14 mouse cellular contexts compared by ENCODE assay signal in the genomic region with DNA sequence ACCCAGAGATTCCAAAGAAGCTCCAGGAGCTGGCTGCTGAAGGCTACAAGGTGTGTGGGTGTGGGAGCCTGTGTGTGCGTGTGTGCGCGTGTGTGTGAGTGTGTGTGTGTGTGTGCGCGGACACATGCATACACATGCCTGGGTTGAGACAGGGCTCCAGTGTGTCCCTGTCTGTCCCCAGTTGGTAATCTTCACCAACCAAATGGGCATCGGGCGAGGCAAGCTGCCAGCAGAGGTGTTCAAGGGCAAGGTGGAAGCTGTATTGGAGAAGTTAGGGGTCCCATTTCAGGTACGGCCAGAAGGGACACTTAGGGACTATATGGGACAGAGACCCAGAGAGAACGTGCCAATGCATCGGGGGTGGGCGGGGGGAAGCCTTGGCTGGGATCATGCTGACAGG. TPM values are rescaled to one million over a fixed set of nuclear protein-coding genes. Genes with fewer than 3 reads are reported as not detected.
A peak's percentile ranks its signal among the peaks of the same experiment; 100 is the strongest.
DNase-seq lines count a peak whose midpoint lies in the region; ATAC-seq lines count a peak whose summit lies in the region.
"Had no signal": no experiment of that assay in that cellular context is flagged by ENCODE, and none has a peak within 500 bp of the region (broad histone marks: within the 10 kb centered on the region; RNA-seq: fewer than 3 reads in every experiment).

No protein-coding gene starts in this region.

- ATAC-seq in forebrain, embryonic 14.5 days, result no peak
- ATAC-seq in hindbrain, embryonic 11.5 days (ENCODE audit: low FRiP score), result no peak
- no peak for ATAC-seq in kidney, embryonic 15.5 days (replicated peaks; ENCODE audit: low FRiP score)
- no peak for ATAC-seq in kidney, embryonic 16.5 days (ENCODE audit: low FRiP score, low TSS enrichment)
- ATAC-seq: activated CD4-positive, CD25-positive, alpha-beta regulatory T cell, adult 4 months had no signal

- H3K4me1 ChIP-seq in forebrain, embryonic 10.5 days, result peaks cover 60% of the 10 kb centered on the region
- H3K4me1 ChIP-seq in forebrain, embryonic 14.5 days (ENCODE audit: control insufficient read depth, insufficient read depth, low read length), result peaks cover 15% of the 10 kb centered on the region
- H3K4me1 ChIP-seq in hindbrain, embryonic 10.5 days (replicated peaks), result peaks cover 64% of the 10 kb centered on the region
- H3K4me1 ChIP-seq in hindbrain, embryonic 11.5 days (replicated peaks; ENCODE audit: control insufficient read depth, insufficient read depth, low read length), result peaks cover 10% of the 10 kb centered on the region
- H3K4me1 ChIP-seq in kidney, embryonic 15.5 days, result peaks cover 51% of the 10 kb centered on the region
- H3K4me1 ChIP-seq in kidney, embryonic 16.5 days (ENCODE audit: insufficient read depth, low read length), result peaks cover 41% of the 10 kb centered on the region
- peaks cover 55% of the 10 kb centered on the region for H3K4me1 ChIP-seq in embryonic facial prominence, embryonic 10.5 days

- DNase-seq in forebrain, embryonic 10.5 days (ENCODE audit: extremely low spot score, low spot score), result no peak
- DNase-seq in forebrain, embryonic 14.5 days (ENCODE audit: low spot score), result no peak
- no peak for DNase-seq in hindbrain, embryonic 10.5 days (ENCODE audit: low spot score)
- no peak for DNase-seq in hindbrain, embryonic 11.5 days (ENCODE audit: low spot score)
- no peak for DNase-seq in embryonic facial prominence, embryonic 10.5 days (ENCODE audit: low spot score)
- DNase-seq: cerebellum, adult 8-10 months had no signal

- 92% methylated on average over 11 of the region's 11 CpGs for WGBS in forebrain, embryonic 10.5 days
- 90% methylated on average over 11 of the region's 11 CpGs for WGBS in forebrain, embryonic 14.5 days
- WGBS in hindbrain, embryonic 10.5 days, result 92% methylated on average over 11 of the region's 11 CpGs
- WGBS in hindbrain, embryonic 11.5 days, result 91% methylated on average over 11 of the region's 11 CpGs
- 94% methylated on average over 11 of the region's 11 CpGs for WGBS in kidney, embryonic 15.5 days
- 89% methylated on average over 11 of the region's 11 CpGs for WGBS in kidney, embryonic 16.5 days
- WGBS in embryonic facial prominence, embryonic 10.5 days, result 92% methylated on average over 11 of the region's 11 CpGs

- peak overlapping the region; percentile 24; the same call in 1 of the 2 replicates for H3K4me3 ChIP-seq in forebrain, embryonic 10.5 days
- H3K4me3 ChIP-seq in forebrain, embryonic 14.5 days (ENCODE audit: low read depth, low read length), result no peak overlapping the region
- H3K4me3 ChIP-seq in hindbrain, embryonic 10.5 days, result peak overlapping the region; percentile 29; the same call in 1 of the 2 replicates
- no peak overlapping the region for H3K4me3 ChIP-seq in hindbrain, embryonic 11.5 days (ENCODE audit: low read depth, low read length)
- H3K4me3 ChIP-seq in kidney, embryonic 15.5 days (replicated peaks), result no peak overlapping the region
- no peak overlapping the region for H3K4me3 ChIP-seq in kidney, embryonic 16.5 days (ENCODE audit: low read length)
- H3K4me3 ChIP-seq in embryonic facial prominence, embryonic 10.5 days, result peak overlapping the region; percentile 16; the same call in 1 of the 2 replicates
- H3K4me3 ChIP-seq: forebrain, embryonic 13.5 days; heart, adult 2 months had no signal

- no peak overlapping the region for H3K9ac ChIP-seq in forebrain, embryonic 14.5 days (ENCODE audit: low read length)
- H3K9ac ChIP-seq in hindbrain, embryonic 11.5 days (ENCODE audit: low read depth, low read length), result no peak overlapping the region
- H3K9ac ChIP-seq in kidney, embryonic 15.5 days, result no peak overlapping the region
- H3K9ac ChIP-seq in kidney, embryonic 16.5 days (replicated peaks; ENCODE audit: low read length), result no peak overlapping the region

- H3K9me3 ChIP-seq in forebrain, embryonic 10.5 days, result no peaks in the 10 kb centered on the region
- H3K9me3 ChIP-seq in forebrain, embryonic 14.5 days (replicated peaks; ENCODE audit: control insufficient read depth, low read length), result no peaks in the 10 kb centered on the region
- no peaks in the 10 kb centered on the region for H3K9me3 ChIP-seq in hindbrain, embryonic 10.5 days
- H3K9me3 ChIP-seq in hindbrain, embryonic 11.5 days (ENCODE audit: control insufficient read depth, low read length), result no peaks in the 10 kb centered on the region
- H3K9me3 ChIP-seq in kidney, embryonic 15.5 days (replicated peaks), result no peaks in the 10 kb centered on the region
- H3K9me3 ChIP-seq in kidney, embryonic 16.5 days (ENCODE audit: low read length), result no peaks in the 10 kb centered on the region
- H3K9me3 ChIP-seq in embryonic facial prominence, embryonic 10.5 days, result no peaks in the 10 kb centered on the region
- H3K9me3 ChIP-seq: embryonic facial prominence, embryonic 13.5 days; forebrain, embryonic 13.5 days had no signal

- no peak overlapping the region for H3K27ac ChIP-seq in forebrain, embryonic 10.5 days
- no peak overlapping the region for H3K27ac ChIP-seq in forebrain, embryonic 14.5 days (ENCODE audit: low read depth, low read length)
- H3K27ac ChIP-seq in hindbrain, embryonic 10.5 days, result no peak overlapping the region
- H3K27ac ChIP-seq in hindbrain, embryonic 11.5 days (ENCODE audit: low read depth, low read length), result no peak overlapping the region
- 0 out of 2 replicates have a peak overlapping the region, but pooled peaks have one; percentile 16 for H3K27ac ChIP-seq in kidney, embryonic 15.5 days
- H3K27ac ChIP-seq in kidney, embryonic 16.5 days (ENCODE audit: low read length), result no peak overlapping the region
- H3K27ac ChIP-seq in embryonic facial prominence, embryonic 10.5 days (replicated peaks), result no peak overlapping the region
- H3K27ac ChIP-seq: heart, adult 2 months had no signal

- no peaks in the 10 kb centered on the region for H3K27me3 ChIP-seq in forebrain, embryonic 10.5 days (ENCODE audit: poor library complexity, severe bottlenecking)
- H3K27me3 ChIP-seq in forebrain, embryonic 14.5 days (replicated peaks; ENCODE audit: control insufficient read depth, insufficient read depth, low read length), result no peaks in the 10 kb centered on the region
- H3K27me3 ChIP-seq in hindbrain, embryonic 10.5 days (ENCODE audit: insufficient read depth, poor library complexity, severe bottlenecking), result no peaks in the 10 kb centered on the region
- no peaks in the 10 kb centered on the region for H3K27me3 ChIP-seq in hindbrain, embryonic 11.5 days (ENCODE audit: control insufficient read depth, insufficient read depth, low read length)
- no peaks in the 10 kb centered on the region for H3K27me3 ChIP-seq in kidney, embryonic 15.5 days
- no peaks in the 10 kb centered on the region for H3K27me3 ChIP-seq in kidney, embryonic 16.5 days (ENCODE audit: insufficient read depth, low read length)
- no peaks in the 10 kb centered on the region for H3K27me3 ChIP-seq in embryonic facial prominence, embryonic 10.5 days (replicated peaks; ENCODE audit: low read depth, poor library complexity, severe bottlenecking)
- H3K27me3 ChIP-seq: CH12.LX; embryonic facial prominence, embryonic 13.5 days; forebrain, embryonic 13.5 days; Patski had no signal

- peaks cover 59% of the 10 kb centered on the region for H3K36me3 ChIP-seq in forebrain, embryonic 10.5 days (replicated peaks)
- H3K36me3 ChIP-seq in forebrain, embryonic 14.5 days (ENCODE audit: control insufficient read depth, insufficient read depth, low read length), result peaks cover 37% of the 10 kb centered on the region
- peaks cover 58% of the 10 kb centered on the region for H3K36me3 ChIP-seq in hindbrain, embryonic 10.5 days
- peaks cover 14% of the 10 kb centered on the region; the same call in 1 of the 2 replicates for H3K36me3 ChIP-seq in hindbrain, embryonic 11.5 days (ENCODE audit: control insufficient read depth, insufficient read depth, low read length)
- peaks cover 52% of the 10 kb centered on the region for H3K36me3 ChIP-seq in kidney, embryonic 15.5 days
- peaks cover 34% of the 10 kb centered on the region for H3K36me3 ChIP-seq in kidney, embryonic 16.5 days (ENCODE audit: insufficient read depth, low read length)
- peaks cover 57% of the 10 kb centered on the region for H3K36me3 ChIP-seq in embryonic facial prominence, embryonic 10.5 days (replicated peaks)

- H3K4me2 ChIP-seq in forebrain, embryonic 14.5 days (ENCODE audit: low read length), result no peak overlapping the region
- H3K4me2 ChIP-seq in hindbrain, embryonic 11.5 days (replicated peaks; ENCODE audit: low read depth, low read length), result no peak overlapping the region
- H3K4me2 ChIP-seq in kidney, embryonic 15.5 days, result no peak overlapping the region
- no peak overlapping the region for H3K4me2 ChIP-seq in kidney, embryonic 16.5 days (replicated peaks; ENCODE audit: low read depth, low read length)

RNA-seq across cellular contexts. Expression of a gene that starts 3.0 kb away (rescaled TPM):
- 37.8 and 39.8 TPM in 2 replicates for polyA plus RNA-seq in forebrain, embryonic 10.5 days (2016; fragmentation: Nextera tagmentation; extraction: Ambion mirVana)
- polyA plus RNA-seq in forebrain, embryonic 14.5 days (2014; fragmentation: Nextera tagmentation; extraction: Ambion mirVana), result 30.0 and 31.7 TPM in 2 replicates
- polyA plus RNA-seq in hindbrain, embryonic 10.5 days (2016; fragmentation: Nextera tagmentation; extraction: Ambion mirVana), result 36.3 and 40.2 TPM in 2 replicates
- polyA plus RNA-seq in hindbrain, embryonic 11.5 days (2014; fragmentation: Nextera tagmentation; extraction: Ambion mirVana), result 26.3 and 27.6 TPM in 2 replicates
- polyA plus RNA-seq in kidney, embryonic 15.5 days (2015; fragmentation: Nextera tagmentation; extraction: Ambion mirVana), result 31.1 and 33.6 TPM in 2 replicates
- polyA plus RNA-seq in kidney, embryonic 16.5 days (2015; fragmentation: Nextera tagmentation; extraction: Ambion mirVana), result 38.7 and 40.4 TPM in 2 replicates
- polyA plus RNA-seq in embryonic facial prominence, embryonic 10.5 days (2016; fragmentation: Nextera tagmentation; extraction: Ambion mirVana), result 34.4 and 36.3 TPM in 2 replicates

RNA-seq across cellular contexts. Expression of a gene that starts 9.7 kb away (rescaled TPM):
- polyA plus RNA-seq in forebrain, embryonic 10.5 days (2016; fragmentation: Nextera tagmentation; extraction: Ambion mirVana), result 415 and 438 TPM in 2 replicates
- 447 and 458 TPM in 2 replicates for polyA plus RNA-seq in forebrain, embryonic 14.5 days (2014; fragmentation: Nextera tagmentation; extraction: Ambion mirVana)
- 478 and 579 TPM in 2 replicates for polyA plus RNA-seq in hindbrain, embryonic 10.5 days (2016; fragmentation: Nextera tagmentation; extraction: Ambion mirVana)
- polyA plus RNA-seq in hindbrain, embryonic 11.5 days (2014; fragmentation: Nextera tagmentation; extraction: Ambion mirVana), result 314 and 331 TPM in 2 replicates
- 411 and 437 TPM in 2 replicates for polyA plus RNA-seq in kidney, embryonic 15.5 days (2015; fragmentation: Nextera tagmentation; extraction: Ambion mirVana)
- polyA plus RNA-seq in kidney, embryonic 16.5 days (2015; fragmentation: Nextera tagmentation; extraction: Ambion mirVana), result 371 and 404 TPM in 2 replicates
- polyA plus RNA-seq in embryonic facial prominence, embryonic 10.5 days (2016; fragmentation: Nextera tagmentation; extraction: Ambion mirVana), result 514 and 525 TPM in 2 replicates

RNA-seq across cellular contexts. Expression of a gene that starts 11.0 kb away (rescaled TPM):
- polyA plus RNA-seq in forebrain, embryonic 10.5 days (2016; fragmentation: Nextera tagmentation; extraction: Ambion mirVana), result 72.8 and 73.6 TPM in 2 replicates
- polyA plus RNA-seq in forebrain, embryonic 14.5 days (2014; fragmentation: Nextera tagmentation; extraction: Ambion mirVana), result 79.6 and 105 TPM in 2 replicates
- 77.1 and 91.1 TPM in 2 replicates for polyA plus RNA-seq in hindbrain, embryonic 10.5 days (2016; fragmentation: Nextera tagmentation; extraction: Ambion mirVana)
- 60.9 and 65.5 TPM in 2 replicates for polyA plus RNA-seq in hindbrain, embryonic 11.5 days (2014; fragmentation: Nextera tagmentation; extraction: Ambion mirVana)
- polyA plus RNA-seq in kidney, embryonic 15.5 days (2015; fragmentation: Nextera tagmentation; extraction: Ambion mirVana), result 76.8 and 81.0 TPM in 2 replicates
- 93.9 and 94.9 TPM in 2 replicates for polyA plus RNA-seq in kidney, embryonic 16.5 days (2015; fragmentation: Nextera tagmentation; extraction: Ambion mirVana)
- polyA plus RNA-seq in embryonic facial prominence, embryonic 10.5 days (2016; fragmentation: Nextera tagmentation; extraction: Ambion mirVana), result 77.2 and 82.7 TPM in 2 replicates

RNA-seq across cellular contexts. Expression of a gene that starts 11.1 kb away (rescaled TPM):
- 84.3 and 84.6 TPM in 2 replicates for polyA plus RNA-seq in forebrain, embryonic 10.5 days (2016; fragmentation: Nextera tagmentation; extraction: Ambion mirVana)
- polyA plus RNA-seq in forebrain, embryonic 14.5 days (2014; fragmentation: Nextera tagmentation; extraction: Ambion mirVana), result 70.4 and 75.4 TPM in 2 replicates
- polyA plus RNA-seq in hindbrain, embryonic 10.5 days (2016; fragmentation: Nextera tagmentation; extraction: Ambion mirVana), result 81.7 and 93.3 TPM in 2 replicates
- 31.7 and 38.0 TPM in 2 replicates for polyA plus RNA-seq in hindbrain, embryonic 11.5 days (2014; fragmentation: Nextera tagmentation; extraction: Ambion mirVana)
- polyA plus RNA-seq in kidney, embryonic 15.5 days (2015; fragmentation: Nextera tagmentation; extraction: Ambion mirVana), result 108 and 118 TPM in 2 replicates
- 117 and 126 TPM in 2 replicates for polyA plus RNA-seq in kidney, embryonic 16.5 days (2015; fragmentation: Nextera tagmentation; extraction: Ambion mirVana)
- 92.2 and 95.4 TPM in 2 replicates for polyA plus RNA-seq in embryonic facial prominence, embryonic 10.5 days (2016; fragmentation: Nextera tagmentation; extraction: Ambion mirVana)

RNA-seq across cellular contexts. Expression of a gene that starts 32.6 kb away (rescaled TPM):
- 175 and 185 TPM in 2 replicates for polyA plus RNA-seq in forebrain, embryonic 10.5 days (2016; fragmentation: Nextera tagmentation; extraction: Ambion mirVana)
- 75.4 and 94.0 TPM in 2 replicates for polyA plus RNA-seq in forebrain, embryonic 14.5 days (2014; fragmentation: Nextera tagmentation; extraction: Ambion mirVana)
- polyA plus RNA-seq in hindbrain, embryonic 10.5 days (2016; fragmentation: Nextera tagmentation; extraction: Ambion mirVana), result 187 and 223 TPM in 2 replicates
- 72.7 and 76.2 TPM in 2 replicates for polyA plus RNA-seq in hindbrain, embryonic 11.5 days (2014; fragmentation: Nextera tagmentation; extraction: Ambion mirVana)
- polyA plus RNA-seq in kidney, embryonic 15.5 days (2015; fragmentation: Nextera tagmentation; extraction: Ambion mirVana), result 103 and 126 TPM in 2 replicates
- polyA plus RNA-seq in kidney, embryonic 16.5 days (2015; fragmentation: Nextera tagmentation; extraction: Ambion mirVana), result 136 and 149 TPM in 2 replicates
- polyA plus RNA-seq in embryonic facial prominence, embryonic 10.5 days (2016; fragmentation: Nextera tagmentation; extraction: Ambion mirVana), result 135 and 146 TPM in 2 replicates

Comparison
In these comparisons a context has a peak if more than half of its experiments do, and no peak if none do; other contexts are left out.
1. H3K4me3 ChIP-seq: peak in forebrain, embryonic 10.5 days (single experiment), hindbrain, embryonic 10.5 days (single experiment) and embryonic facial prominence, embryonic 10.5 days (single experiment); none in forebrain, embryonic 14.5 days (single experiment), hindbrain, embryonic 11.5 days (single experiment), kidney, embryonic 15.5 days (single experiment) and kidney, embryonic 16.5 days (single experiment).